Mouse (Mus musculus): ENCODE measurements at regions not wholly inside any gene's neighbourhood (a gene's known extent, or its start where the extent isn't known, plus 50 kb on each side); places are given as distances from the start of the nearest gene placed in this dataset.

DNA sequence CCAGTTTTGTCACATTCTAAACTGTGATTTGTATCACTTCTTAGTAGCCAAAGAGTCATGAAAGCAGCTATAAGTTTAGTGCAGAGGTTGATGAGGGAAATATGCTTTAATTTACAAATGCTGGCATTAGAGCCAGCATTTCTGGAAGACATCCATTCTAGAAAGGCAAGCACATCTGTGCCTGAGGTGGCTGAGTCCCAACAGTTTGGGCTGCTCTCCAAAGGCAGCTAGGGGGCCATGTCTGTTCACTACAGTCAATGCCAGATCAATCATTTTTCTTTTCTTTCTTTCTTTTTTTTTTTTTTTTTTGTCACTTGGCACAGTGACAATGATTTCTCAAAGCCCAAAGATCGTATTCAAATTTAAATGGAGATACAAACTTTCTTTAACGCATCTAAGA is 71.6 kb upstream of the Zic3 start:
- TF ChIP-seq POLR2A (IDR thresholded peaks at IDR 0.05; ENCODE audit: insufficient read depth, low read depth, low read length) (no peak), CTCF (IDR thresholded peaks at IDR 0.05; ENCODE audit: insufficient read depth, low read depth, low read length) (no peak)
